Mouse (Mus musculus) heart, postnatal 0 days (tissue): ENCODE measurements around the gene Pitpnm1. TPM values are rescaled to one million over a fixed set of nuclear protein-coding genes. Genes with fewer than 3 reads are reported as not detected.
A peak's percentile ranks its signal among the peaks of the same experiment; 100 is the strongest.

ENCODE experiments used
- ATAC-seq: fragments of 200-750 bp; cut with Nextera tagmentation; 2 replicates; pipeline ENCODE4 v1.8.0; 2017; ENCODE audit warnings: low read depth, moderate number of reproducible peaks, moderate library complexity; ENCODE audit not compliant: insufficient read depth
- DNase-seq: peaks from one replicate; pipeline ENCODE4 v3.0.0-alpha.2; 2016; ENCODE audit warnings: low spot score
- H3K27ac ChIP-seq: fragments of 300-500 bp; sonication (generic); 2 replicates; pipeline ENCODE4 v1.5.1; 2014; ENCODE audit warnings: low read depth, mild to moderate bottlenecking
- H3K27me3 ChIP-seq: fragments of 300-500 bp; sonication (generic); 2 replicates; pipeline ENCODE4 v1.6.1; 2014; ENCODE audit warnings: low read length, mixed read lengths; ENCODE audit not compliant: control insufficient read depth, insufficient read depth
- H3K36me3 ChIP-seq: fragments of 300-500 bp; sonication (generic); replicated peaks from 2 replicates; pipeline ENCODE4 v1.6.1; 2014; ENCODE audit warnings: low read length, mixed read lengths; ENCODE audit not compliant: control insufficient read depth, insufficient read depth
- H3K4me1 ChIP-seq: fragments of 300-500 bp; sonication (generic); 2 replicates; pipeline ENCODE4 v1.6.1; 2014; ENCODE audit warnings: antibody characterized with exemption; ENCODE audit not compliant: control insufficient read depth, insufficient read depth
- H3K4me2 ChIP-seq: fragments of 300-500 bp; sonication (generic); 2 replicates; pipeline ENCODE4 v1.6.1; 2014; ENCODE audit warnings: low read depth, mild to moderate bottlenecking, low read length, moderate library complexity
- H3K4me3 ChIP-seq: fragments of 300-500 bp; sonication (generic); 2 replicates; pipeline ENCODE4 v1.5.1; 2014; ENCODE audit warnings: low read depth, low read length
- H3K9ac ChIP-seq: fragments of 300-500 bp; sonication (generic); replicated peaks from 2 replicates; pipeline ENCODE4 v1.6.1; 2014; ENCODE audit warnings: low read depth, low read length, mixed read lengths
- H3K9me3 ChIP-seq: fragments of 300-500 bp; sonication (generic); replicated peaks from 2 replicates; pipeline ENCODE4 v1.6.1; 2016; ENCODE audit warnings: low read length; ENCODE audit not compliant: control insufficient read depth
- CTCF ChIP-seq: IDR thresholded peaks from 2 replicates; pipeline ENCODE4 v1.5.1; 2016; ENCODE audit warnings: antibody characterized with exemption, control low read depth, low read depth
- EP300 ChIP-seq: IDR thresholded peaks from 2 replicates; pipeline ENCODE4 v1.6.1; 2016; ENCODE audit warnings: antibody characterized with exemption, low read depth
- WGBS: fragments of 180-500 bp; shearing (Covaris S2); extraction: QIAGEN DNeasy Blood & Tissue Kit; methylation state at CpG from one replicate; pipeline ENCODE4 v1.1.7; 2014; 5-methylcytosine and 5-hydroxymethylcytosine counted together
- polyA plus RNA-seq: library from polyadenylated mRNA; unstranded; fragments of >200 nt; fragmentation: Nextera tagmentation; extraction: Ambion mirVana; gene quantifications from 2 replicates; pipeline ENCODE4 v1.2.1, GENCODE M21; 2015
- total RNA-seq: library from RNA; depleted of rRNA; stranded (reverse); fragments of >200 nt; gene quantifications from 2 replicates; pipeline ENCODE4 v1.2.3, GENCODE M21; 2014; ENCODE audit warnings: low replicate concordance

Gene Pitpnm1
- total and polyA plus RNA-seq, 2 experiments from 2014 or later = 21.9 to 47.3 TPM

- 88% methylated on average over 11 of the region's 11 CpGs for WGBS
- H3K9me3 ChIP-seq = no peaks in the 10 kb centered on the region
- no peak overlapping the region for H3K4me3 ChIP-seq
- DNase-seq = no peak
- H3K9ac ChIP-seq = no peak overlapping the region
- no peak overlapping the region for H3K4me2 ChIP-seq
- H3K27me3 ChIP-seq = no peaks in the 10 kb centered on the region
- H3K4me1 ChIP-seq = peaks cover 16% of the 10 kb centered on the region
- peaks cover 53% of the 10 kb centered on the region for H3K36me3 ChIP-seq
- no peak overlapping the region for H3K27ac ChIP-seq
- ATAC-seq = no peak
- TF ChIP-seq EP300 (no peak), CTCF (no peak)
Measured at GRCm38 (mm10) chr19:4115816-4116215, 16.0 kb downstream of the Pitpnm1 start.

DNA sequence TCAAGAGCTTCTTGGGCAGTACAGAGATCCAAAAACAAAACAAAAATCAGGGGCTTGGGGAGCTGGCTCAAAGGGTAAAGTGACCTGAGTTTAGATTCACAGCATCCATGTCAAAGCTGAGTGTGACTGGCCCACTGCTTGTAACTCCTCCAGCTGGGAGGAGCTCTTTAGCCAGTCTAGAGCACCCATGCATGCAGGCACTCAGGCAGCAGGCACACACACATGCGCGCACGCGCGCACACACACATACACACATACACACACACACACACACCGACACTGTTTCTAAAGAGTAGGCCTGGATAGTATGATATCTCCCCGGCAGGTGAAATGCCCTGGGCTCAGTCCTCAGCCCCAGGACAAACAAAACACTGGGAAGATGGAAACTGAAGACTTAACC, 17.2 kb downstream of the Pitpnm1 start:
- Histone ChIP-seq H3K4me3 (no peak overlapping the region), H3K36me3 (peaks cover 44% of the 10 kb centered on the region), H3K9ac (no peak overlapping the region), H3K27ac (no peak overlapping the region), H3K4me1 (peaks cover 19% of the 10 kb centered on the region), H3K27me3 (no peaks in the 10 kb centered on the region), H3K9me3 (no peaks in the 10 kb centered on the region), H3K4me2 (no peak overlapping the region)
- WGBS = 97% methylated on average over 7 of the region's 7 CpGs
- DNase-seq = no peak
- TF ChIP-seq EP300 = no peak
- no peak for TF ChIP-seq CTCF
- no peak for ATAC-seq

DNA sequence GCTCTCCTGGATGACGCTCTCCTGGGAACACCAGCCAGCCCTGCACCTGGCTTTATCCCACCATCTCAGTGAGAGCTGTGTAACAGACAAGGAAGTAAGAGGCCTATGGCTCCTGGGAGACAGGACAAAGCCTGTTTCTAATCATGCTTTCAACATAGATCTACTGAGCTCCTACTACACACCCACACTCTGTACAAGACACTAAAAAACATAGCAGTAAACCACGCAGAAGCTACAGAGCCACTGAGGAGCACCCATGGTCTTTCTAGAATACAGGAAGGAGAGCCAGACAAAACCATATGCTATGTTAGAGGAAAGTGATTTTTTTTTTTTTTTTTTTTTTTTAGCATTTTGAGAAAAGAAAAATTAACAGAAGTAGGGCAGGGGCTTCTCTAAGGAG, 18.6 kb downstream of the Pitpnm1 start:
- H3K4me3 ChIP-seq = no peak overlapping the region
- no peak overlapping the region for H3K27ac ChIP-seq
- WGBS = 92% methylated on average over 2 of the region's 2 CpGs
- no peak overlapping the region for H3K4me2 ChIP-seq
- H3K9ac ChIP-seq = no peak overlapping the region
- H3K36me3 ChIP-seq = peaks cover 35% of the 10 kb centered on the region
- no peak for TF ChIP-seq EP300
- TF ChIP-seq CTCF = no peak
- H3K27me3 ChIP-seq = no peaks in the 10 kb centered on the region
- no peaks in the 10 kb centered on the region for H3K9me3 ChIP-seq
- DNase-seq = no peak
- H3K4me1 ChIP-seq = peaks cover 13% of the 10 kb centered on the region
- no peak for ATAC-seq

DNA sequence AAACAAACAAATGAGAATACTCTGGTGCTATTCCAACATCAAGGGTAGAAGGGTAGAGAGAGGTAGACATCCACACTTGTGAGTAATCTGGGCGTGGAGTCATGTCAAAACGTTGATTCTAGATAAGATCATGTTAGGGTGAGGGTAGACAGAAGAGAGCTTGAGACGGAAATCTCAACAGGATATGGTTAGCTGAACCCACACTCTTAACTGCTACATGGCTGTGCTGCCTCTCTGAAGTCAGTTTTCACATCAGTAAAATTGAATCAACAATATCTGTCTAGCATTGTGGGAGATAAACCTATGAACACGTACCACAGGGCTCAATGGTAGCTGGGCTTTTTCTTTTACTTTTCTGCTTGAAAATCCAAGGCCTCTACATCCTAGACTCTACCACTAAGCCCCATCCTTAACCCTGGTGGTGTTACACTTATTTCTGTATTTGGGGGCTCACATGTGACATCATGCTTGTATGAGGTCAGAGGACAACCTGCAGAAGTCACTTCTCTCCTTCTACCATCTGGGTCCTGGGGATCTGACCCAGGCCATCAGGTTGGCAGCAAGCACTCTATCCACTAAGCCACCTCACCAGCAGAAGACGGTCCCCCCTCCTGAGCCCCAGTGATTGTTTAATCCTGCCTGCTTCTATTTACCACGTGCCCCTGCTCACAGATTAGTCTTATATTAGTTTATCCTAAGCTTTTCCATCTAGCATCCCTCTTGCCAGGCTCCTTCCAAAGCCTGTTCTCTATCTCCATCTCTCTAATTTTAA, 20.1 kb downstream of the Pitpnm1 start:
- H3K9ac ChIP-seq = no peak overlapping the region
- no peaks in the 10 kb centered on the region for H3K9me3 ChIP-seq
- TF ChIP-seq CTCF (no peak), EP300 (no peak)
- WGBS = 77% methylated on average over 6 of the region's 6 CpGs
- H3K27me3 ChIP-seq = no peaks in the 10 kb centered on the region
- H3K4me2 ChIP-seq = no peak overlapping the region
- no peak for DNase-seq
- H3K27ac ChIP-seq = no peak overlapping the region
- ATAC-seq = no peak
- H3K4me1 ChIP-seq = peaks cover 9% of the 10 kb centered on the region; the same call in 1 of the 2 replicates
- H3K4me3 ChIP-seq = no peak overlapping the region
- peaks cover 27% of the 10 kb centered on the region for H3K36me3 ChIP-seq

DNA sequence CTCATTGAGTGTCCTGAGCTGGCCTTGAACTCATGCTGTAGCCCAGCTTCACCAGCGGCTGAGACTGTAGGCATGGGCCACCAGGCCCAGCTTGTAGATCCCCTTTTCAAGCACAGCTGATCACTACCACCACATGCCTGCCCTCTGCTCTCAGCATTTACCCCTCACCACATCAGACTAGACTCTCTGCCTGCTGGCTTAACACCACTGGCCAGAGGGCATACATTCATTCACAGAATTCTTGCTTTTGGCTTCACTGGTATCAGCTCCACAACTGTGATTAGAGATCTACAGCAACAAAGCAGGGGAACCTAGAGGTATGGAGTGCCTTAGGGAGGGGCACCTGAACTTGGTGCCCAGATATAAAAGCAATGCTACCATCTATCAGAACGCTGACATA, 20.7 kb downstream of the Pitpnm1 start:
- DNase-seq (no peak), ATAC-seq (no peak)
- Histone ChIP-seq H3K27me3 (no peaks in the 10 kb centered on the region), H3K4me1 (peaks cover 9% of the 10 kb centered on the region; the same call in 1 of the 2 replicates), H3K27ac (no peak overlapping the region), H3K9ac (no peak overlapping the region), H3K9me3 (no peaks in the 10 kb centered on the region), H3K4me3 (no peak overlapping the region), H3K36me3 (peaks cover 21% of the 10 kb centered on the region), H3K4me2 (peak overlapping the region; percentile 57)
- WGBS = 87% methylated on average over 2 of the region's 2 CpGs
- TF ChIP-seq CTCF = no peak
- TF ChIP-seq EP300 = no peak
